Mouse (Mus musculus) megakaryocyte-erythroid progenitor cell, adult 5-6 weeks (primary cell): ENCODE results near the gene Megf9. TPM values are rescaled to one million over a fixed set of nuclear protein-coding genes. Genes with fewer than 3 reads are reported as not detected.

Experiments
- ATAC-seq: replicated peaks from 2 replicates; pipeline ENCODE4 v1.8.0; 2016; ENCODE audit warnings: mild to moderate bottlenecking, inconsistent platforms; ENCODE audit not compliant: severe bottlenecking, poor library complexity, low FRiP score, low TSS enrichment
- total RNA-seq, 2 experiments: library from RNA; stranded (forward) in 1 of 2; stranded (reverse) in 1 of 2; fragments of 200-1000, 215-1000 nt in 1 of 2; fragments of >200 nt in 1 of 2; fragmentation: Nextera tagmentation in 1 of 2; gene quantifications; 2 replicates each; pipeline ENCODE4 v1.2.3; 2014 to 2017

The Megf9 gene
- total RNA-seq, 2 experiments from 2014 or later: 3.7 to 4.1 TPM

GRCm38 (mm10) chr4:70531021-70531420, 3.8 kb downstream of the Megf9 start:
- no peak for ATAC-seq

GRCm38 (mm10) chr4:70528622-70529021, 6.2 kb downstream of the Megf9 start:
- peak; percentile 77 for ATAC-seq

GRCm38 (mm10) chr4:70523346-70523745, 11.4 kb downstream of the Megf9 start:
- no peak for ATAC-seq

- ATAC-seq: no peak
Observed at GRCm38 (mm10) chr4:70521506-70522292, 13.1 kb downstream of the Megf9 start.

- ATAC-seq: no peak
Observed at GRCm38 (mm10) chr4:70517646-70518045, 17.1 kb downstream of the Megf9 start.

GRCm38 (mm10) chr4:70516289-70516688, 18.5 kb downstream of the Megf9 start:
- no peak for ATAC-seq

GRCm38 (mm10) chr4:70515514-70515913, 19.3 kb downstream of the Megf9 start:
- no peak for ATAC-seq

- no peak for ATAC-seq
Observed at GRCm38 (mm10) chr4:70509987-70510386, 24.8 kb downstream of the Megf9 start.

GRCm38 (mm10) chr4:70509565-70509964, 25.2 kb downstream of the Megf9 start:
- no peak for ATAC-seq

GRCm38 (mm10) chr4:70508207-70508606, 26.6 kb downstream of the Megf9 start:
- ATAC-seq: no peak

- ATAC-seq: no peak
Observed at GRCm38 (mm10) chr4:70505951-70506350, 28.8 kb downstream of the Megf9 start.

- no peak for ATAC-seq
Observed at GRCm38 (mm10) chr4:70503827-70504226, 31.0 kb downstream of the Megf9 start.

- no peak for ATAC-seq
Observed at GRCm38 (mm10) chr4:70499285-70499684, 35.5 kb downstream of the Megf9 start.

- no peak for ATAC-seq
Observed at GRCm38 (mm10) chr4:70496978-70497377, 37.8 kb downstream of the Megf9 start.

GRCm38 (mm10) chr4:70489792-70490191, 45.0 kb downstream of the Megf9 start:
- ATAC-seq: no peak

- no peak for ATAC-seq
Observed at GRCm38 (mm10) chr4:70488415-70488814, 46.4 kb downstream of the Megf9 start.

GRCm38 (mm10) chr4:70484134-70484533, 50.7 kb downstream of the Megf9 start:
- no peak for ATAC-seq

- ATAC-seq: no peak
Observed at GRCm38 (mm10) chr4:70481931-70482330, 52.9 kb downstream of the Megf9 start.

GRCm38 (mm10) chr4:70471398-70471797, 63.4 kb downstream of the Megf9 start:
- ATAC-seq: no peak

- no peak for ATAC-seq
Observed at GRCm38 (mm10) chr4:70465921-70466689, 68.7 kb downstream of the Megf9 start.

- ATAC-seq: no peak
Observed at GRCm38 (mm10) chr4:70463302-70463701, 71.5 kb downstream of the Megf9 start.
